30 mouse cellular contexts compared by ENCODE assay signal in genomic region chr9:42469323-42469722, GRCm38 (mm10). TPM values are rescaled to one million over a fixed set of nuclear protein-coding genes. Genes with fewer than 3 reads are reported as not detected.
A peak's percentile ranks its signal among the peaks of the same experiment; 100 is the strongest.
DNase-seq lines count a peak whose midpoint lies in the region; ATAC-seq lines count a peak whose summit lies in the region.
"Had no signal": no experiment of that assay in that cellular context is flagged by ENCODE, and none has a peak within 500 bp of the region (broad histone marks: within the 10 kb centered on the region; RNA-seq: fewer than 3 reads in every experiment).

No protein-coding gene starts in this region.

- H3K4me3 ChIP-seq in liver, embryonic 12.5 days, result no peak overlapping the region
- H3K4me3 ChIP-seq: heart, embryonic 13.5 days; hindbrain, embryonic 10.5 days; hindbrain, embryonic 15.5 days; kidney, embryonic 15.5 days; limb, embryonic 13.5 days; midbrain, embryonic 13.5 days; neural tube, embryonic 15.5 days had no signal

- H3K27me3 ChIP-seq in liver, embryonic 12.5 days (replicated peaks), result no peaks in the 10 kb centered on the region
- H3K27me3 ChIP-seq: hindbrain, embryonic 15.5 days; kidney, embryonic 15.5 days; limb, embryonic 13.5 days; midbrain, embryonic 13.5 days; neural tube, embryonic 15.5 days had no signal

- peak; percentile 8 for DNase-seq in 416B (ENCODE audit: low read depth)
- peak; percentile 72 for DNase-seq in CD4-positive, CD25-positive, alpha-beta regulatory T cell, adult 2 months (ENCODE audit: low read depth, low spot score)
- DNase-seq in induced T-regulatory cell, adult 2 months (ENCODE audit: low read depth), result peak; percentile 58
- DNase-seq in thymus, postnatal 10 days (ENCODE audit: low spot score in 2 of 2), result peak; percentile 55 to 63
- DNase-seq in cerebellum, postnatal 25 days, result no peak
- no peak for DNase-seq in layer of hippocampus, adult 18-20 months (ENCODE audit: low spot score in 2 of 2)
- DNase-seq: adrenal gland, adult 8-10 months; B cell, adult 2 months; cerebellum, adult 8-10 months; cerebellum, postnatal 36 days; gastrocnemius, postnatal 25 days; heart, adult 18-20 months; heart, postnatal 14 days; kidney, adult 18-20 months; kidney, postnatal 4 days; liver, postnatal 0 days; lung, postnatal 4 days; retina, postnatal 1 day; right cerebral cortex, postnatal 14 days had no signal

- H3K4me1 ChIP-seq in liver, embryonic 12.5 days, result peaks cover 60% of the 10 kb centered on the region

- no peak overlapping the region for H3K4me2 ChIP-seq in liver, embryonic 12.5 days
- H3K4me2 ChIP-seq: hindbrain, embryonic 15.5 days; kidney, embryonic 15.5 days; limb, embryonic 13.5 days; liver, embryonic 11.5 days; midbrain, embryonic 13.5 days; neural tube, embryonic 15.5 days had no signal

- H3K9me3 ChIP-seq in liver, embryonic 12.5 days (replicated peaks), result no peaks in the 10 kb centered on the region
- H3K9me3 ChIP-seq: heart, embryonic 13.5 days; hindbrain, embryonic 10.5 days; hindbrain, embryonic 15.5 days; kidney, embryonic 15.5 days; limb, embryonic 13.5 days; midbrain, embryonic 13.5 days; neural tube, embryonic 15.5 days had no signal

- ATAC-seq in liver, embryonic 12.5 days, result no peak
- ATAC-seq in cerebellum, adult (ENCODE audit: insufficient number of reproducible peaks, low FRiP score, low TSS enrichment), result no peak
- ATAC-seq: forebrain, embryonic 14.5 days; liver, postnatal 0 days; midbrain, embryonic 13.5 days had no signal

- no peak overlapping the region for H3K9ac ChIP-seq in liver, embryonic 12.5 days
- H3K9ac ChIP-seq: heart, embryonic 13.5 days; hindbrain, embryonic 15.5 days; kidney, embryonic 15.5 days; limb, embryonic 13.5 days; liver, postnatal 0 days; midbrain, embryonic 13.5 days; neural tube, embryonic 15.5 days had no signal

- H3K27ac ChIP-seq in liver, embryonic 12.5 days, result no peak overlapping the region
- H3K27ac ChIP-seq: heart, embryonic 13.5 days; hindbrain, embryonic 10.5 days; hindbrain, embryonic 15.5 days; kidney, embryonic 15.5 days; limb, embryonic 13.5 days; midbrain, embryonic 13.5 days; neural tube, embryonic 15.5 days had no signal

- peaks cover 18% of the 10 kb centered on the region for H3K36me3 ChIP-seq in liver, embryonic 12.5 days
- H3K36me3 ChIP-seq: hindbrain, embryonic 15.5 days had no signal

- 87% methylated on average over 15 of the region's 15 CpGs for WGBS in liver, embryonic 12.5 days (ENCODE audit: insufficient replicate concordance)

RNA-seq across cellular contexts. Expression of gene Tbcel, which starts 38.3 kb away (rescaled TPM):
- polyA plus RNA-seq in liver, embryonic 12.5 days (2016; fragmentation: Nextera tagmentation; extraction: Ambion mirVana), result 10.0 and 10.7 TPM in 2 replicates
- total RNA-seq in layer of hippocampus, adult 18-20 months (2021), result 10 to 100 TPM; 57.3 to 60.6 TPM

Comparison
In these comparisons a context has a peak if more than half of its experiments do, and no peak if none do; other contexts are left out.
1. DNase-seq: peak in 416B (single experiment), CD4-positive, CD25-positive, alpha-beta regulatory T cell, adult 2 months (single experiment), induced T-regulatory cell, adult 2 months (single experiment) and thymus, postnatal 10 days (2 of 2); none in cerebellum, postnatal 25 days (0 of 2) and layer of hippocampus, adult 18-20 months (0 of 2).